Comparison of ENCODE assay signal across 8 mouse cellular contexts in the genomic region with DNA sequence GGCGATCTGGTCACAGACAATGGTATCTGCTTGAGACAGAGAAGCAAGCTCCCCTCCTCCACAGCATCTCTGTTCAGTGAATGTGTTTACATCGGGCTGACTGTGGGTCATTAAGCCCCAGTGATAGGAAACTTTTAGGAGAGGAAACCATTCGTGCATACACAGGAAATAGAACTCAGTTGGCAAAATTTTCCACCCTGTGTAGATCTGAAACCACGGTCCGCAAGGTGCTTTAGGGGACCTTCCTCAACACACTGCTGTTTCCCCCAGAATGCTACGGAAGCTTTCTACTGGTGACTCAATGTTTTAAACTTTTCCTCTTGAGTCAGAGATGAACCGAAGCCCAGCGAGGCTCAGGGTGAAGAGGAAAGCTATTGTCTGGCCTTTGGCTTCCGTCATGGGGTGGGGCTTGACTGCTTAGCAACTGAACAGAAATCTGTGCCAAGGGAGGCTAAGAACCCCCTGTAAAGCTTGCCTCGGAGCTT. TPM values are rescaled to one million over a fixed set of nuclear protein-coding genes. Genes with fewer than 3 reads are reported as not detected.
A peak's percentile ranks its signal among the peaks of the same experiment; 100 is the strongest.
DNase-seq lines count a peak whose midpoint lies in the region; ATAC-seq and TF ChIP-seq lines count a peak whose summit lies in the region.

No protein-coding gene starts in this region.

- DNase-seq in adrenal gland, adult (ENCODE audit: inconsistent age in 2 of 2, low spot score in 1 of 2): peak; percentile 24 to 56
- no peak for DNase-seq in adrenal gland, adult 18-20 months (ENCODE audit: low spot score in 2 of 2)
- DNase-seq in urinary bladder, postnatal 14 days (ENCODE audit: low spot score): peak; percentile 46
- no peak for DNase-seq in urinary bladder, postnatal 4 days (ENCODE audit: low spot score in 2 of 2)
- DNase-seq in heart, adult 18-20 months: peak; percentile 53 to 66
- DNase-seq in lung, postnatal 25 days (ENCODE audit: low spot score): peak; percentile 63
- peak; percentile 47 for DNase-seq in thymus, adult 2 months

- H3K9me3 ChIP-seq in intestine, embryonic 15.5 days: no peaks in the 10 kb centered on the region

- ATAC-seq in intestine, embryonic 15.5 days: no peak

- 30% methylated on average over 10 of the region's 10 CpGs for whole genome bisulfite sequencing in intestine, embryonic 15.5 days
- 5% methylated on average over 10 of the region's 10 CpGs for WGBS in thymus, adult 2 months

- no peaks in the 10 kb centered on the region for H3K27me3 ChIP-seq in intestine, embryonic 15.5 days (replicated peaks)
- H3K27me3 ChIP-seq in thymus, adult 2 months (ENCODE audit: control insufficient read depth, insufficient read depth, low read length): no peaks in the 10 kb centered on the region

- TF ChIP-seq POLR2A in thymus, adult 2 months (IDR thresholded peaks at IDR 0.05; ENCODE audit: control insufficient read depth, extremely low read depth, insufficient read depth, low read length, poor library complexity): no peak

- H3K4me3 ChIP-seq in intestine, embryonic 15.5 days (replicated peaks): no peak overlapping the region
- peak overlapping the region; percentile 16 for H3K4me3 ChIP-seq in thymus, adult 2 months (ENCODE audit: control insufficient read depth, insufficient read depth, low read length)

- H3K27ac ChIP-seq in intestine, embryonic 15.5 days: peak overlapping the region; percentile 1; the same call in 1 of the 2 replicates
- H3K27ac ChIP-seq in thymus, adult 2 months (ENCODE audit: control insufficient read depth, insufficient read depth, low read length): peak overlapping the region; percentile 70; the same call in 1 of the 2 replicates

- H3K9ac ChIP-seq in intestine, embryonic 15.5 days: no peak overlapping the region

- TF ChIP-seq CTCF in thymus, adult 2 months (IDR thresholded peaks at IDR 0.05; ENCODE audit: borderline replicate concordance, control insufficient read depth, extremely low read depth, insufficient read depth, low read length, poor library complexity): no peak

- peaks cover 7% of the 10 kb centered on the region for H3K4me1 ChIP-seq in intestine, embryonic 15.5 days (replicated peaks)
- peaks cover 18% of the 10 kb centered on the region for H3K4me1 ChIP-seq in thymus, adult 2 months (replicated peaks; ENCODE audit: control insufficient read depth, insufficient read depth, low read length)

- H3K4me2 ChIP-seq in intestine, embryonic 15.5 days (replicated peaks): no peak overlapping the region

- H3K36me3 ChIP-seq in intestine, embryonic 15.5 days: no peaks in the 10 kb centered on the region
- no peaks in the 10 kb centered on the region for H3K36me3 ChIP-seq in thymus, adult 2 months (ENCODE audit: control insufficient read depth, insufficient read depth, low read length)

RNA-seq across cellular contexts. Expression of a gene that starts 2.0 kb away (rescaled TPM):
- not detected for total RNA-seq in adrenal gland, adult 18-20 months (2021)
- total RNA-seq in heart, adult 18-20 months (2021): not detected
- not detected in 2 replicates for polyA plus RNA-seq in intestine, embryonic 15.5 days (2015; fragmentation: Nextera tagmentation; extraction: Ambion mirVana)
- polyA plus RNA-seq in thymus, adult 2 months (2012; rRNA removed): 0.18 and 0.31 TPM in 2 replicates

Comparison
In these comparisons a context has a peak if more than half of its experiments do, and no peak if none do; other contexts are left out.
1. DNase-seq: peak in adrenal gland, adult (2 of 2), urinary bladder, postnatal 14 days (single experiment), heart, adult 18-20 months (2 of 2), lung, postnatal 25 days (single experiment) and thymus, adult 2 months (single experiment); none in adrenal gland, adult 18-20 months (0 of 2) and urinary bladder, postnatal 4 days (0 of 2).